Mouse (Mus musculus): ENCODE data around the gene Ndufb8.

DNA sequence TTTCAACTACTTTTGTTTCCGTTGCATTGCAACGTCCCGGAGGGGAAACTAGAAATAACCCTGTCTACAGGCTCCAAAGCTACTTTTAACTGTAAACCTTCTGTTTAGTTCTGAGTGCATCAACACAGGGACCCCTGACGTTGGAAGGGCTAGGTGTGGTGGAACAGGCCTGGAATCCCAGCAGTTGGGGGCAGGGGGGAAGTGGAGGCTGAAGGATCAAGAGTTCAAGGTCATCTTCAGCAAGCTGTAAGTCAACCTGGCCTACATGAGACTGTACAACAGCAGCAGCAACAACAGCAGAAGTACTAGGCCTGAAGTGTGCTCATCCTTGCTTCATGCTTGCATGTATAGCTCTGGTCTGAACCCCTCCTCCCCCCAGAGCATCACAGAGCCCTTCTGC lies 32.8 kb upstream of the Ndufb8 start:
- TF ChIP-seq CTCF (IDR thresholded peaks at IDR 0.05; ENCODE audit: low read depth): no peak
- no peak for TF ChIP-seq EP300 (optimal IDR thresholded peaks at IDR 0.05)
